Mouse (Mus musculus) A20 (cell line): ENCODE data around the gene Mnd1.
A peak's percentile ranks its signal among the peaks of the same experiment; 100 is the strongest.

Source experiments
- DNase-seq: peaks from one replicate; pipeline ENCODE4 v3.0.0-alpha.2; 2011; ENCODE audit warnings: low read depth, low spot score

Mnd1 gene

DNA sequence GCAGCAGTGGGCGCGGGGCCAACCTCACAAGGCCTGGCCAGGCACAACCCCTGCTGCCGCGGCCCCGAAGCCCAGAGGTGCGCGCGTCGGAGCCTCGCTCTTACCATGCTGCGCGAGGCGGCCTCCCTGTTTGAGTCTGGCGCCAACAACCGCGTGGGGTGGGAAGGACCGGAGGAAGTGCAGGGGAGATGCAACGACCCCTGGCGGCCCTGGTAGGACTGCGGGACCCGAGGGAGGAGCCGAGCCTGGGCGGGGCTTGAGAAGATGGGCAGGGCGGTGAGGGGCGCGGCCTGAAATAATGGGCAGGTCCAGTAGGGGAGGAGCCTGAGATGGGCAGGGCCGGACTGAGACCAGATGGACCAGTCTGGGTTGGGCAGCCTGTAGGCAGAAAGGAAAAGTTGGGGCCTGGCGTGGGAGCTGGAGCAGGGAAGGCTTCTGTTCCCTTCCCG, at the start of gene Mnd1:
Gene Mnd1, minus strand, starts transcription at position 229 of the 449 bp plus-strand sequence.
- DNase-seq: peak; percentile 98

DNA sequence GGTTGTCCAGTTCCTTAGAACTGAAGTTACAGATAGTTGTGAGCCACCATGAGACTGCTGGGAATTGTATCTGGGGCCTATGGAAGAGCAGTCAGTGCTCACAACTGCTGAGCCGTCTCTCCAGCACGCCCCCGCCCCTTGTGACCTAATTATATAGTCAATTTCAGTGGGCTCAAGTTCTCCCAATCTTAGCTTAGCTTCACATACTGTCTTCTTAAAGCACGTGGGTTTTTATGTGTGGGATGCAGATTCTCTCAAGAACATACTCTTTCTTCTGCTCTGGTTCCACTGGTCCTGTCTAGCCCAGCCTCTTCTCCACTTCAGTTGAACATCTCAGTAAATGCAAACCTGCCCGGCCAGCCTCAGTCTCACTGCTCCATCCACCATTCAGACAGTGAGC, 49.1 kb upstream of the Mnd1 start:
- no peak for DNase-seq

DNA sequence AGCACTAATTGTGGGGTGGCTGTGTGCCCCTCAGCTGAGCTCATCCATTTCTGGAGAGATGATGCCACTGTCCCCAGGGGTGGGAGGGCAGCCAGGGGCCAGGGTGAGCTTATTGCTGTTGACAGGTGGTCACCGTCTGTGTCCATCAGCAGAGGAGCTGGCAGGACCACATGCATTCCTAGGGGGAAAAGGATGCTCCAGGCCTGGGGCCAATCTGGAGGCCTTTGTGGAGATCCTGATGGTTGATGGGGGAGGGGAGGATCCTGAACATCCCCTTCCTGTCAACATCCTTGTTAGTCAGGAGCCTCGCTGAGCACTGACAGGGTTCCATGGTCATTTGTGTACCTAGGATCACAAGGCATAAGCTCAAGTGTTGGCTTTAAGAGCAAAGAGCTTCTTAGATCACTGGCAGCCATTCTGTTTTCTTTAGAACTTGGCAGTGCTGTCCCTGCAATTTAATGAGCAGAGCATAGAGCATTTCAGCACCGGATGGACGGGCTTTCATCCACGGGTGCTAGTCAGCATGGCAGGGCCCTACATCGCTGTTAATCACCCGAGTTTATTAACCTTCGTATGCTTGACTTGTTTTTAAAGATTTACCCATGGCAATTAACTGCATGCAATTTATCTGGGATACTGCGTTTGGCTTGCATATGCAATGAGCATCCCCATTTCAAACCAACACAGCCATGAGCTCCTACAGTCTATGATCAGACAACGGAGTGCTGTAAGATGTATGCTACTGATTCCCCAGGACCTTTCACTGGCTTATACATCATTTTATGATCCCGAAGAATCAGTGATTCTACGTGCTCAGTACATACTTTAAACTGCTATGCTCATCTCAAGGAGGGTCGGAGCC, 45.2 kb upstream of the Mnd1 start:
- no peak for DNase-seq

DNA sequence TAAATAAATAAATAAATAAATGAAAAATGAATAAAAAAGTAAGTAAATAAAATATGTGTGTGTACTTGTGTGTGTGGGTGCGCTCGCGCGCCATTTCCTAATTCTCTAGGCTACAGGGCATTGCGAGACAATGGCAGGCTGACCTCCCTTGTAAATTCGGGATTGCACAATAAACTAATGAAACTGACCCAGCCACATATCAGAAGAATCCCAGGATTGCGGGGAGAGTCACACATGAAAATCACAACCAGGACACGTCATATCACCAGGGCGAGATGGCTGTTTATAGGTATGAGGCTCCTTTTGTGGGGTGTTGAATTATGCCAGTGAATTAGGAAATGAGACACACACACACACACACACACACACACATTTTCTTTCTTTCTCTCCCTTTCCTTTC, 43.9 kb upstream of the Mnd1 start:
- no peak for DNase-seq

DNA sequence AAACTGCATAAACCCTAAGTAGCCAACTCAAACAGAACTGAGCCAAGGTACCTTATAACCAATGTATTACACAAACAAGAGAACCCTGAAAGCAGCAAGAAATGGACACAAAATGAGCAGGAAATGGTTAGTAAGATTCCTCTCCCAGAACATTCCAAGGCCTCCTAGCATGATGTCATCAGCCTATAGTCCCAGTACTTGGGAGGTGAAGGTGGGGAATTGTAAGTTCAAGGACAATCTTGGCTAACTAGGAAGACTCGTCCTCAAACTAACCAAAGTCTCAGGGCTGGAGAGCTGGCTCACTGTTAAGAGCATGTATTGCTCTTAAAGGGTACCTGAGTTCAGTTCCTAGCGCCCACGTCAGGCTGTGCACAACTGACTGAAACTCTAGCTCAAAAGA, 42.6 kb upstream of the Mnd1 start:
- no peak for DNase-seq

DNA sequence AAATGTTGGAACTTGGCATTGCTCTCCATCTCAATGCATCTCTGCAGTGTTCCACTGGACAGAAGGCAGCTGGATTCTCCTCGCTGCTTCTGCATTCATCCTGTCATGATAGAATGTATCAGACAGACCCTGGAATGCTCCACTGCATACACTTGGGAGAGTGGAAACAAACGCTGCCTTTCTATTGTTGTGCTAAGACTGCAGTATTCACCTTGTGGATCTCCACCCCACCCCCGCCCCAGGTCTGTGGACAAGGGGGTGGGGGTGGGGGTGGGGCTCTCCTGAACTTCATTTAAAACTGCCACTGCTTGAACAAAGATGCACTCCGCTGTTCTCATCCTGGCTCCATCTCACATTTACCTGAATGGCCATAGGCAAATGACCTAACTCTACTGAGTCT, 38.3 kb upstream of the Mnd1 start:
- DNase-seq: no peak

DNA sequence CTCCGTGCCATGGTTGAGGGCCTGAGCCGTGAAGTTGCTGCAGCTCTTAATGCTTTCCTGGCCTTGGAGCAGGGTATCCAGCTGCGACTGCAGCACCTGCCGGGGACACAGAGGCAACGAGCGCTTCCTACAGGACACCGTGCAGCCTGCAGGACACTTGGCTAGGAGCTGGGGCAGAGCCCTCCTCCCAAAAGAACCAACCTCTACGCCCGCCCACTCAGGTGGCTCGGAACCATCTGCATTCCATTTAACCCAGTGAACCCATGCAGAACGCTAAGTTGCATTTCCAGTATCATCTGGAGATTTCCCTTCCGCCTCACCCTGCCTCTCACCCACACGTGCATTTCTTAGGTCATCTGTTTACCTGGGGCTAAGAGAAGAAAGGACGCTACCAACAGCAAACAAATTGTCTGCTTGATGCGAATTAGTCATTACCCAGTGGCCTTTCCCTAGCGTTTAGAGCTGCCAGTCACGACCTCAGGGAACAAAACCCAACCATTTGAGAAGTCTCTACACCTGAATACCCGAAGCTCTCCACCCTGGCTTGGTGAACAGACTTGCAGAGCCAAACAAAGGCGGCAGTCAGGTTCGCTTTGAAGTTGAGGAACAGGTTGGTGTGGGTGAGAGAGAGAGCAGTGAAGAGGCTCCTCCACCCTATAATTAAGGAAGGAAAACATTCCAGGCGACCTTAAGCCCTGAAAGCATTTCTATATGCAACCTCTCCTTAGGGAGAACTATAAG, 35.7 kb upstream of the Mnd1 start:
- no peak for DNase-seq

DNA sequence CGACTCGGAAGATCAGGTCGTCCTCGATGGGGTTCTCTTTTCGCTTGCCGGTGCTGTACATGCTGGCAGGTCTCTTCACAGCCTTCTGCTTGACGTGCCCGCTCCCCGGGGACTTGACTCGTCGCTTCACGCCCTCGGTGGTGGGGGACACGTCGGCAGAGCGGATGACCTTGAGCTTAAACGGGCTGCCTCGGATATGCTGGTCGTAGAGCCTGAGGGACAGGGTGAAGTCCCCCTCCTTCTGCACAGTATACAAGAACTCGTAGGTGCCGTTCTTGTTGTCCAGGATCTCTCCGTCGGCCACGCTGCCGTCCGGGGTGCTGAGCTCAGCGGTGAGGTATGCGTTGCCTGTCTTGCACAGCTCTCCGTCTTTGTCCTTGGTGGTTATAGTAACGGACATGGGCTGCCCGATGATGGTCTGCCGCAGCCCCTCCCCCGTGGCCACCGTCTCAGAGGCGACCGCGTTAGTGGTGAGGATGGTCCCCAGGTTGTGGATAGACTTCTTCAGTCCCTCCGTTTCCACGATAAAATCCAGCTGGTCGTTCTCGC, 35.0 kb upstream of the Mnd1 start:
- no peak for DNase-seq

DNA sequence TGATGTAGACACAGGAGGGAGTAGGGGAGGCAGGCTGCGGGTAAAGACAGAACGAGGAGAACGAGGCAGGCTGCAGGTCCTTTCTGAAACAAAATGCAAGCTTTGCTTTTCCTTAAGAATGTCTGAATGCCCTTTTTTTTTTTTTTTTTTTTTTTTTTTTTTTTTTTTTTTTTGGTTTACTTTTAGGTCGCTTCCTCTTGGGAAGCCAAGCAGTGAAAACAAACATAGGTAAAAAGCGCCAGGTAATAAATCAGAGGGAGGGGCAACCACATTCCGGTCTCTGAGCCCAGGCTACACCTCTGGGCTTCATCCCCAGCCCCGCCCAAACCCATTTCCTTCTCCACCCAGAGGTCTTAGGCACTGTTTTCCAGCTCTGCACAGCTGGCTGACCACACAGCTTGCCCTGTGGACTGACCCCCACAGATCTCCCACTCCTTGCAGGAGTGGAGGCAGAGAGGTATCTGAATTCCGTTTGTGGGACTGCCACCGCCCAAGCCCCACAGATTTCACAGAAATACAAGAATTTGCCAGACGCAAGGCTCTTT, 34.1 kb upstream of the Mnd1 start:
- DNase-seq: no peak

DNA sequence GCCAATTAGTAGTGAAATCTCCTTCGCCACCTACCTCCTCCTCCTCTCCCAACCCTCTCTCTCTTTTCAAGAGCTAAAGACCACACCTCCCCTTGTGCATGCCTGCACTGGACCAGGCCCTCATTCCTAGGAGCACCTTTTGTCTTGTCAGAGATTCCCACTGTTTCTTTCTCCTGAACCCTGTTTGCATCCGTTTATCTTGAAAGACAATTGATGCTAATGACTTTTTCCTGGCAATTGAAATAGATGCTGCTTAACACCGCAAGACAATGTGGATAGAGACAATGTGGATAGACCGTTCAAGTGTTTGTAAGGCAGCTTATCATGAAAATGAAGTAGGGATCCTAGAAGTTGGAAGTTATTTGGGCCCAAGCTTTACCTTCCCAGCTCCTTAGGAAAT, 26.1 kb upstream of the Mnd1 start:
- DNase-seq: no peak

DNA sequence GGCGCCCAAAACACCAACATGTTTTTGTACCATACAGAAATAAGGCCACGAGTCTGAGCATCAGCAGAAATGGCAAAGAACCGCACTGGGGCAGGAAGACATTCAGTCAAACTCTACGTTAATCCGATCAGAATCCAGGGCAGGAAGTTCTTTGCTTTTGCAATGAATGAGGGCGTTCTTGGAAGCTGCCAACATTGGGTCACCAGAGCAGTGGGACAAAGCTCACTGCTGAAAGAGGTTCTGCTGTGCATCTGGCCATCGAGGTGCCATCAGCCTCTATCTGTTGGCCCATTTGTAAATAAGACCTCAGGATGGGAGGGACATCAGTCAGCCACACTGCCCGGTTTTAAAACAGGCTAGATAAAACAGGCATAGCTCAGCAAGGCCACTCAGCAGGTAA, 25.5 kb upstream of the Mnd1 start:
- no peak for DNase-seq

DNA sequence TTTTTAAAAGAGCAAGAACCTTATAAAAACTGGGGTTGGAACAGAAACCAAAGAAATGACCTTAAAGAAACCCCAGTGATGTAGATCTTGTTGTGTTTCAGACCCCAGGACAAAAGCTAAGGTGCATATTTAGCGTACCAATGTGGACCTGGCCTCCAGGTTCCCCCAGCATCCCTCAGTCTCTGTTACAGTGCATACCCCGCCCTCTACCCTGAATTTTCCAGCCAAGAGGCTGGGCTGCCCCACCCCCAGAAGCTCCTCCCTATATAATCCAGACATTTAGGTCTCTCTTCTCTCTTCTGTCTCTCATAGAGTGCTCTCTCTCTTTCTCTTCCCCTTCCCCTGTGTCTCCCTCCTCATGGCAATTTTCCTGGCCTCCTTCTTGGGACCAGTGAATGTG, 24.7 kb upstream of the Mnd1 start:
- DNase-seq: no peak

DNA sequence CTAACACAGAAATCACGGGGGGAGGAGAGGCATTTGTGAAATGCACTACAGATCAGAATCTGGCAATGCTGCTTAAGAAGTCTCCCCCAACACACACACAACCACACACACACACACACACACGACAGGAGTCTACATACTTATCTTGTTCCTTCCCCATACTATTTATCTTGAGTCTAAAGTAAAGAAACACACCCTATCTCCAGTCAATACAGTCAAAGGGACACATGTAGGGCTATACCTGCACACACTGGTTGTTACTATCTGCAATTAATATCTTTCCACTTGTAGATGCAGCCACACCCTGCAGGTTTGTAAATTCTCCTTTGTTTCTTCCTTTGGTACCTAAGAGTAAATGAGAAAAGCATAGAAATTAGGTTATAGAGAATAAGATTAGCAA, 22.2 kb upstream of the Mnd1 start:
- no peak for DNase-seq

DNA sequence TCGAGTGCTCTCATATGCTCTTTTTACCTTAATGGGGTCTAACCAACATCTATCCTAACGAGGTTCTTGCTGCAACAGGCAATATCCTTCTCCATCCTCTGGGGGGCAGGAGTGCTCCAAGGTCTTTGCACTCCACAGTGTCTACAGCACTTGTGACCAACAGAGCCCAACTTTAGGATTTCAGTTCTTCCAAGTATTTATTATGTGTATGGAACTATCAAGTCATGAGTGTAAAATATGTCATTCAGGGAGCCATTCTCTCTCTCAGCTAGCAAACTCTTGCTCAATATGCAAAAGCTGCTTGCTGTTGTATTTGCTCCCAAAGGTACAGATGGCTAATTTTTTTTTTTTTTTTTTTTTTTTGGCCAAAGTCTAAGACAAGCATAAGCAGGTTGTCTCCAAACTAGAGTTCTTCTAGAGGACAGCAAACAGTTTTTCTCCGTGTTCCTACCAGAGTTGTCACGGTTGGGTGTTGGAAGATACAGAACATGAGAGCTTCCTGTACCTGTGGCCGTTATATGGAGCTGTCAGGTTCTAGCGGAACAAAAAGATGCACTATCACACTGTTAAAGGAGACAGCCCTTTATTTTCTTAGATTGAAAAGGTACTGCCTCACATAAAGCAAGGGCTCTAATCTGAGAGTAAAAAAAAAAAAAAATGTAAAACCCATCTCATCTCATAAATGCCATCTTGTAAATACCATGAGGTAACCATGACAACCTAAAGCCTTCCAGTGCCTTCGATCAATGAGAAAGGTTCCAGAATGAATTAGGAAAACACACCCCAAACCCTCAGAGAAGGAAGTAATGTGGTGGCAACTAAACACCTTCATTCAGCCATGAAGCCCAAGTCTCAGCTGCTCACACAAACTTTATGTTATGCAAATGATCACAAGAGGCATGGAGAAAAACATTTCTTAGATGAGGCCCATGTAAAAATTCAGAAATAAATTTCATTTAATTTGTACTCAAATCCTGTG, 20.0 kb upstream of the Mnd1 start:
- DNase-seq: peak; percentile 79

DNA sequence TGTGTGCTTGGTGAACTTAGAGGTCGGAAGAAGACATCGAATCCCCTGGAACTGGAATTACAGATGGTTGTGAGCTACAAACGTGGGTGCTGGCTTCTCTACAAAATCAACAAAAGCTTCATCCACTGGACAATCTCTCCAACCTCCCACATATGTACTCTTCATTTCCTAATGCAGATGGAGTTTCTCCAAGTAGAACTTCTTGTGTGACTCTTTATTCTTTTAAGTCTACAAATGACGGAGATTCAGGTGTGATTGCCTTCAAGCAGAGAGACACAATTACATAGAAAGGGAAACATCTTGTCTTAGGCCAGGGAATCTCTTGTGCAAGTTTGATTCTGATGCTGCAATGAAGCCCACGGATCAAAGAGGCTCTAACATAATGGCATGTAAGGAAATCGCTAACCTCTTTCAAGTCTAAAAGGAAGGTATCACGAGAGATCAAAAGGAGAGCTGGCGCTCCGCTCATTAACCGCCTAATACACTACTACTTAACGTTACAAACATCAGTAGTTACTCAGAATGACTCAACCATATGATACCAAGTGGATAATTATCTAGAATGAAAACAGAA, 18.1 kb upstream of the Mnd1 start, which contains the start of gene Gm6525:
Gene Gm6525, plus strand, starts transcription at position 524 of the 574 bp plus-strand sequence.
- DNase-seq: no peak

DNA sequence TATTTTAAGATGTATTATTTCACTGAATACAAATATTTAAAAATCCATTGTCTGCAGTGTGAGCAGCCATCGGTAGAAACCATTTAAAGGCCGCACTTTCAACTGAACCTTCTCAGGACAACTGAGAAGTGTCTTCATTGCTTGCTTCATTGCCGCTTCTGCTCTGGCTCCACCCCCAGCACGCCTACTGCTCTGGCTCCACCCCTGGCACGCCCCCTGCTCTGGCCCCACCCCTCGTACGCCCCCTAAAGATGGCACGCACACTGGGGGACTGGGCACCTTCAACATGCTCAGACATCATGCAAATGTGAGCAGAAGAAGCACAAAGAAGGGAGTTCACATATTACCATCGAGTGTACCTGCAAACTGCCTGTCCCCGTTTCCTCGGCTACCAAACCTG, 16.8 kb upstream of the Mnd1 start:
- peak; percentile 75 for DNase-seq

DNA sequence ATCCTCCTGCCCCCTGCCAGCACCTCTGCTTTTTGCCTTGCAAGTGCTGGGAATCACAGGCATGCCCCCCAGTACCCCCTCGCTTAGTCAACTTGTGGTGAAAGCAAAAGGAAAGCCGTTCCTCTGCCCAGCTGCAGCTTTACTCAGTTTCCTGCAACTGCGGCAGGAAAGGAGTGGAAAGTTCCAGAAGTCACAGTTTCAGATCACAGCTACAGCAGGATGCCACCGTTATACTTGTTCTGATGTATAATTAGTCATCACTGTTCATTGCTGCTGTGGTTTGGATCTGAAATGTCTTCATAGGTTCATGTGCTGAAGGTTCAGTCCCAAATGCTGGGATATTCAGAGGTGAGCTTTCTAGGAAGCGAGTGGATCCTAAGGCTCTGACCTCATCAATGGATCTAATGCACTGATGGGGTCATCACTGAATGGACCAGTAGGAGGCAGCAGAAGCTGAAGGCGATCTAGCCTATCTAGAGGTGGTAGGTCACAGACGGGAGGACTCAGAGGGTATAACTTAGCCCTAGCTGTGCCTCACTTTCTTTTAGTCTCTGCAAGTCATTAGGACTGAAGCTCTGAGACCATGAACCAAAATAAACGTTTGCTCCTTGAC, 13.9 kb upstream of the Mnd1 start:
- DNase-seq: no peak

DNA sequence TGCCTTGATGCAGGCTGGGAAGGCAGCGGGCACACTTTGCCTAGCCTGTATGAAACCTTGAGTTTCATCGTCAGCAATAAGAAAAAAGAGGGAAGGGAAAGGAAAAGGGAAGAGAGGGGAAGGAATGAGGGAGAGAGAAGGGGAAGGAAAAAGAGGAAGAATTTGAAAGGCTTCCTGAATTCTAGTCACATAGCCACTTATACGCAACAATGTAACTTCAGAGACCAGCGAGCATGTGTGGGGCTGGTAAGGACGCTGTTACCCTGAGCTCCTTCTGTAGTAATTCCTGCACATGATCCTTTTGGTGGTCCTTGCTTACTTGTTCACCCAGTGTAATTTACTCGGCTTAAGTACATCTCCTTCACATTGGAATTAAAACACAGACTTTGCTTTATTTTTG, 13.4 kb upstream of the Mnd1 start:
- DNase-seq: no peak

DNA sequence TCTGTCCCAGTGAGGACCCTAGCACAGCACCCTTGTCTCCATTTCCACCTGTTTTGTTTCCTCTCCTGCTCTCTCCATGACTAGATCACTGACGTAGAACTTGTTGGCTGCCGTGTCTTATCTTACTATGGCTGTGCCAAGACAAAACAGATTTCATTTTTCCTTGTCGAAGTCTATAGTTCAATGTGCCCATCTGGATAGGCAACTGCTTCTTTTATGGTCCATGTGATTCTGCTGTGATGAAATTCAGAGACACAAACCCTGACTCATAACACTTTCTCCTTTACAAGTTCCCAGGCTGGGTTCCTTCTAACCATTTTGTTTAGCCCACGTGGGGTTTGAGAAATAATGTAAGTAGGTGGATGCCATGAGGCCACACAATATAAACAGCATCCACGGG, 10.5 kb upstream of the Mnd1 start:
- DNase-seq: no peak

DNA sequence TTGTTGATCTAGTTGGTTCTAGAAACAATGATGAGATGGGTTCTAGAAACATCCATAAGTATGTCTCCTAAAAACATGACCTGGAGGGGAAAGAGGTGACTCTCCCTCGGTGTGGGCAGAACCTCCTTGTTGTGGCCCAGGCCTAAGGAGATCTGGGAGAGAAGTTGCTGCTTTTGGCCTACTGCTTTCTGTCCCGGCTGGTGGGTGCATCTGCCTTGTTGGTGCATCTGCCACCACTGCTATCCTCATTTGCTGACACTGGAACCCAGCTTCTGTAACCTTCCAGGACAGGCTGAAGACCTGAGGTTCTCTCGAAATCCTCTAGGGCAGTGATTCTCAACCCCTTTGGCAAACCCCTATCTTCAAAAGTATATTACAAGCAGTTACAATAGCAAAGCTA, 9.8 kb upstream of the Mnd1 start:
- no peak for DNase-seq
